Mouse (Mus musculus) cortical plate, adult 2 months (tissue): ENCODE measurements around the gene Actr5.
A peak's percentile ranks its signal among the peaks of the same experiment; 100 is the strongest.

Experiments used
- CTCF ChIP-seq: fragments of 200-500 bp; IDR thresholded peaks from 2 replicates; pipeline ENCODE4 v1.5.1; 2011; ENCODE audit warnings: mild to moderate bottlenecking, control low read depth, low read length; ENCODE audit not compliant: insufficient read depth; ENCODE audit errors: extremely low read depth
- POLR2A ChIP-seq: fragments of 200-500 bp; IDR thresholded peaks from 2 replicates; pipeline ENCODE4 v1.6.1; 2011; ENCODE audit warnings: mild to moderate bottlenecking, low read length, control low read depth; ENCODE audit not compliant: insufficient read depth; ENCODE audit errors: extremely low read depth

- TF ChIP-seq POLR2A (peak; percentile 88), CTCF (no peak)
These were observed 42.5 kb downstream of the Actr5 start for GRCm38 (mm10) chr2:158667022-158667670.
